Mouse (Mus musculus) regulatory T cell (primary cell): ENCODE measurements around the gene Sort1.
"Not testable (repeated sequence)": the region's sequence is repeated elsewhere in the genome, so short reads cannot be mapped to it uniquely, and the experiment has no call there.

ENCODE experiments used
- in situ Hi-C: fragments of 300-600 bp; cut with MboI, MseI; formaldehyde crosslinking; loops from one replicate; pipeline ENCODE4 v1.15.1; 2025; ENCODE audit warnings: high pct_unique_total_duplicates

Gene Sort1

GRCm38 (mm10) chr3:108283781-108284601, at the start of gene Sort1:
Gene Sort1 (plus strand): TSS chr3:108284082.
- in situ Hi-C loops = no loop called here

- in situ Hi-C loops = not testable (repeated sequence)
These were observed 46.3 kb upstream of the Sort1 start for GRCm38 (mm10) chr3:108237474-108238102.

- in situ Hi-C loops = no loop called here
These were observed 42.5 kb upstream of the Sort1 start for GRCm38 (mm10) chr3:108241243-108241839.

- in situ Hi-C loops = no loop called here
These were observed 37.0 kb upstream of the Sort1 start for GRCm38 (mm10) chr3:108246857-108247256.

GRCm38 (mm10) chr3:108256719-108257637, 26.9 kb upstream of the Sort1 start, which contains the start of gene Psma5:
Gene Psma5 (plus strand): TSS chr3:108256926.
- in situ Hi-C loops = no loop called here

- in situ Hi-C loops = no loop called here
These were observed 25.9 kb upstream of the Sort1 start for GRCm38 (mm10) chr3:108257831-108258500.

GRCm38 (mm10) chr3:108259319-108259718, 24.6 kb upstream of the Sort1 start:
- in situ Hi-C loops = no loop called here

- in situ Hi-C loops = loop anchor here (5.0 kb wide), 1 partner anchor 108 kb away; no protein-coding TSS in a partner anchor
These were observed 4.4 kb upstream of the Sort1 start for GRCm38 (mm10) chr3:108279495-108279894.

- in situ Hi-C loops = no loop called here
These were observed 1.3 kb upstream of the Sort1 start for GRCm38 (mm10) chr3:108282401-108283240.

GRCm38 (mm10) chr3:108283241-108283561, 681 bp upstream of the Sort1 start:
- in situ Hi-C loops = no loop called here

GRCm38 (mm10) chr3:108285078-108285711, 1.3 kb downstream of the Sort1 start:
- in situ Hi-C loops = no loop called here

- in situ Hi-C loops = no loop called here
These were observed 3.0 kb downstream of the Sort1 start for GRCm38 (mm10) chr3:108286671-108287439.

GRCm38 (mm10) chr3:108287811-108288805, 4.2 kb downstream of the Sort1 start:
- in situ Hi-C loops = no loop called here

- in situ Hi-C loops = no loop called here
These were observed 5.6 kb downstream of the Sort1 start for GRCm38 (mm10) chr3:108289311-108290130.

GRCm38 (mm10) chr3:108291036-108291799, 7.3 kb downstream of the Sort1 start:
- in situ Hi-C loops = no loop called here

GRCm38 (mm10) chr3:108294398-108294797, 10.5 kb downstream of the Sort1 start:
- in situ Hi-C loops = no loop called here
